ENCODE assay signal across 15 mouse cellular contexts in the genomic region with DNA sequence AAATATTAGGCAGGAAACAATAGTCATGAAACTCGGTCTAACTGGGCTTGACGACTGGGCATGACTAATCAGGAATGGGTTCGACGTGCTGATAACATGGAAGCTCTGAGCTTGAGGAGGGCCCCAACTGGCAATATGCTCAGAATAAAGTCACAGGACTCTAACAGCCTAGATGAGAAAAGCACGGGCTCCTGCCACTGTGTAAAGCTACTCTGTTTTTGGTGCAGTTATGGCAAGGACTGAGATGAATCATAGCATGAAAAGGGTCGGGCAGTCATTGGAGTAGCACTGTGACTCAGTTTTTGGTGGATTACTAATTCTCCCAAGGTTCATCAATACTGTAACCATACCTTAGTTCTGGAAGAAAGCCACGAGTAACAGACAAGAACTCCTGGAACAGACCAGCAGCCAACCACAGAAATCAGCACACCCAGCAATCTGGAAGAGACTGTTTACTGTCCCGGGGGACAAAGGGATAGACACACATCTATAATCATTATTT. TPM values are rescaled to one million over a fixed set of nuclear protein-coding genes. Genes with fewer than 3 reads are reported as not detected.
DNase-seq lines count a peak whose midpoint lies in the region; TF ChIP-seq lines count a peak whose summit lies in the region.
"Had no signal": no experiment of that assay in that cellular context is flagged by ENCODE, and none has a peak within 500 bp of the region (broad histone marks: within the 10 kb centered on the region; RNA-seq: fewer than 3 reads in every experiment).

No protein-coding gene starts in this region.

- H3K27ac ChIP-seq in embryonic fibroblast, embryonic 13.5 days (ENCODE audit: insufficient read depth, low read length) = peak overlapping the region; percentile 80
- H3K27ac ChIP-seq: left cerebral cortex, adult 2 months had no signal

- DNase-seq in adrenal gland, adult (ENCODE audit: inconsistent age in 2 of 2, low spot score in 1 of 2) = peak; percentile 29 to 88
- no peak for DNase-seq in adrenal gland, postnatal 4 days (ENCODE audit: low spot score in 2 of 2)
- DNase-seq in mesoderm, embryonic 11.5 days (ENCODE audit: low read depth, low spot score) = peak; percentile 40
- DNase-seq in c-Kit-positive CD71-positive TER-119-positive erythroid progenitor cells, embryonic 14.5 days (ENCODE audit: low spot score) = no peak
- DNase-seq in lung, postnatal 14 days = no peak
- DNase-seq in kidney, postnatal 4 days = no peak
- DNase-seq: heart, adult 11 months; kidney, postnatal 36 days; right cerebral cortex, postnatal 25 days had no signal

- peaks cover 58% of the 10 kb centered on the region for H3K79me3 ChIP-seq in C2C12 (ENCODE audit: low read depth)

- H3K79me2 ChIP-seq in C2C12 (ENCODE audit: control insufficient read depth, insufficient read depth) = peaks cover 85% of the 10 kb centered on the region

- H3K4me3 ChIP-seq in C2C12 (ENCODE audit: insufficient read depth, poor library complexity, severe bottlenecking) = no peak overlapping the region
- H3K4me3 ChIP-seq in embryonic fibroblast, embryonic 13.5 days (ENCODE audit: insufficient read depth, low read length) = no peak overlapping the region
- H3K4me3 ChIP-seq: left cerebral cortex, adult 2 months; megakaryocyte, embryonic 14.5 days had no signal

- peaks cover 19% of the 10 kb centered on the region for H3K36me3 ChIP-seq in C2C12 (ENCODE audit: control insufficient read depth, insufficient read depth)

- TF ChIP-seq CTCF in C2C12 (IDR thresholded peaks at IDR 0.05; ENCODE audit: control insufficient read depth, insufficient read depth, insufficient read length) = no peak
- TF ChIP-seq CTCF in embryonic fibroblast, embryonic 13.5 days (IDR thresholded peaks at IDR 0.05; ENCODE audit: borderline replicate concordance, insufficient read depth, low read length) = no peak

- peaks cover 12% of the 10 kb centered on the region; the same call in 1 of the 2 replicates for H3K4me1 ChIP-seq in embryonic fibroblast, embryonic 13.5 days (ENCODE audit: control insufficient read depth, insufficient read depth, low read length)
- H3K4me1 ChIP-seq: megakaryocyte, embryonic 14.5 days had no signal

- no peak overlapping the region for H3ac ChIP-seq in C2C12 (ENCODE audit: control insufficient read depth, insufficient read length, low read depth)

- H3K27me3 ChIP-seq in C2C12 (ENCODE audit: control insufficient read depth, insufficient read depth, insufficient read length) = no peaks in the 10 kb centered on the region
- H3K27me3 ChIP-seq: megakaryocyte, embryonic 14.5 days had no signal

- no peak for TF ChIP-seq POLR2A in embryonic fibroblast, embryonic 13.5 days (IDR thresholded peaks at IDR 0.05; ENCODE audit: low read depth, low read length)

TF ChIP-seq in C2C12, 6 proteins besides CTCF, POLR2A, EP300 and RAD21:
- TF ChIP-seq FOSL1 (IDR thresholded peaks at IDR 0.05; ENCODE audit: insufficient read depth, low read length, poor library complexity, severe bottlenecking) = peak; percentile 53
- TF ChIP-seq USF1 (IDR thresholded peaks at IDR 0.05; ENCODE audit: low read depth) = no peak
- TF ChIP-seq MAX (IDR thresholded peaks at IDR 0.05) = peak; percentile 8
- TF ChIP-seq MYOD1 (IDR thresholded peaks at IDR 0.05; ENCODE audit: control insufficient read depth, insufficient read length, low read depth) = peak; percentile 58

RNA-seq across cellular contexts. Expression of gene Lurap1l, which starts 39.9 kb away (rescaled TPM):
- total RNA-seq in adrenal gland, postnatal 4 days (2021) = 1 to 10 TPM; 6.3 to 7.2 TPM
- polyA plus RNA-seq in C2C12 (2012; fragmentation: generic; extraction: Trizol) = 42.9 TPM
- 81.9 and 92.6 TPM in 2 replicates for polyA plus RNA-seq in embryonic fibroblast, embryonic 13.5 days (2011; ENCODE audit: insufficient read length, low read depth, missing spikeins)
- total RNA-seq: common myeloid progenitor, adult 5-6 weeks had no signal
- polyA plus RNA-seq: inflammation-experienced regulatory T-cells, adult 6 months had no signal

Comparison
In these comparisons a context has a peak if more than half of its experiments do, and no peak if none do; other contexts are left out.
1. DNase-seq: peak in adrenal gland, adult (2 of 2) and mesoderm, embryonic 11.5 days (single experiment); none in adrenal gland, postnatal 4 days (0 of 2), c-Kit-positive CD71-positive TER-119-positive erythroid progenitor cells, embryonic 14.5 days (single experiment), lung, postnatal 14 days (single experiment) and kidney, postnatal 4 days (0 of 2).